Mouse (Mus musculus) ovary, adult 2 months (tissue): ENCODE data around the gene Tmprss11a. TPM values are rescaled to one million over a fixed set of nuclear protein-coding genes. Genes with fewer than 3 reads are reported as not detected.

Source experiments
- polyA plus RNA-seq: library from polyadenylated mRNA; depleted of rRNA; stranded (reverse); fragments of >200 nt; gene quantifications from 2 replicates; pipeline ENCODE4 v1.2.3, GENCODE M21; 2012; rRNA removed

Tmprss11a gene
- polyA plus RNA-seq, result not detected in 2 replicates

DNA sequence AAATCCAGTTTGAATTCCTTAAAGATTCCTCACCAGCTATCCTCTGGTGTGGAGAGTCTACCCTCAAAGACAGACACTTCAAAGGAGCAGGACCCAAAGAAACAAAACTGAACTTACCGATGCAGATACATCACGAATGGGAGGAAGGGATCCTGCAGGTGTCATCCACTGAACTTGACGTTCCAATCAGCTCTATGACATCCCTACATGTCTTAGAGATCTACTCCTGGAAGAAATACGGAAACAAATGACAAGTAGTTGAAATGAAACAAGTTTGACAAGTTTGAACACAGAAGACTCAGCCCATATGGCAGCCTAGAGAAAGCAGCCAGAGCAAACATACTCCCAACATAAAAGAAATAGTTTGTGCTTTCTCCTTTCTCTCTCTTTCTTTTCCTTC is at the start of gene Tmprss11a:
TSS of gene Tmprss11a (minus strand) at position 101 of the 400 bp plus-strand sequence.

DNA sequence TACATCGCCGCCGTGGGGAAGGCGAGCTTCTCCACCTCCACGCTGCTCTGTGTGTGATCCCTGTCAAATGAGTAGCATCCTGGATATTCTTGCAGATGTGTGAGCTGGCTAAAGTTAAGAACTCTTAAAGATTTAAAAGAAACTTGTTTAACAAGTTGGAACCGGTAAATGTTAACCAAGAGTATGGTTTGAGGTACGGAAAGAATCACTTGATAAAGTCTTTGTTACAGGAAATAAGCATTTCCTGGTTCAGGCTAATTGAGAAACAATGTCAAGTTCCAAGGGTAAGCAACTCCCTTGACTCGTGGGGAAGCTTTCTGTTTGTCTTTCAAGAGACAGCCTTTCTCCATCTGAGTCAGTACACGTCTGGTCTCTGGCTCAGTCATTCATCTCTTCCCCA is 49.7 kb upstream of the Tmprss11a start, which contains the start of gene Tmprss11g:
TSS of gene Tmprss11g (minus strand) at position 101 of the 400 bp plus-strand sequence.

DNA sequence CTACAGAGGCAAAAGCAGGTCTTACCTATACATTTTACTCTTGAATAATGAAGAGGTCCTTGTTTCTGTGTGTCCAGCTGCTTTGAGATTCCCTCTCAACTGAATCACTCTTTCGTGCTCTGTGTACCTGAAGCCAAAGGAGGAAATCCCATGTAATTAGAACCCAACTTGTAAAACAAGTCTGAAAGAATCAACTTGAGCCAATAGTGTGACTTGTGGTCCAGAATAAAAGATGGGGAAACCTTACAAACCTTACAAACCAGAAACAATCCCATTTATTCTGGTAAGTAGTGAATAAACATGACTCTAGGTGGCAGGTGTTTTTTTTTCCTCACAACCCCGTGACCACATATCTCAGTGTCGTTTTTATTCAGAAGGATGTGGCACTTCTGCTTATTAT is 95.5 kb downstream of the Tmprss11a start, which contains the start of gene Tmprss11d:
TSS of gene Tmprss11d (minus strand) at position 101 of the 400 bp plus-strand sequence.

Other genes with a start within 250 kb of the Tmprss11a start
- gene Tmprss11c, start 179.7 kb downstream of the Tmprss11a start, polyA plus RNA-seq, result not detected in 2 replicates
- 0.37 TPM in 1 of 2 replicates, not detected in the other for gene Tmprss11d, start 95.6 kb downstream of the Tmprss11a start, polyA plus RNA-seq
- 0.08 TPM in 1 of 2 replicates, not detected in the other for gene Tmprss11g, start 49.6 kb upstream of the Tmprss11a start, polyA plus RNA-seq
- gene Tmprss11f, start 163.4 kb upstream of the Tmprss11a start, polyA plus RNA-seq, result not detected in 2 replicates
- gene Tmprss11b, start 207.4 kb upstream of the Tmprss11a start, polyA plus RNA-seq, result 0.03 TPM in 1 of 2 replicates, not detected in the other